Mouse (Mus musculus): ENCODE measurements at regions not wholly inside any gene's neighbourhood (a gene's known extent, or its start where the extent isn't known, plus 50 kb on each side); places are given as distances from the start of the nearest gene placed in this dataset.

DNA sequence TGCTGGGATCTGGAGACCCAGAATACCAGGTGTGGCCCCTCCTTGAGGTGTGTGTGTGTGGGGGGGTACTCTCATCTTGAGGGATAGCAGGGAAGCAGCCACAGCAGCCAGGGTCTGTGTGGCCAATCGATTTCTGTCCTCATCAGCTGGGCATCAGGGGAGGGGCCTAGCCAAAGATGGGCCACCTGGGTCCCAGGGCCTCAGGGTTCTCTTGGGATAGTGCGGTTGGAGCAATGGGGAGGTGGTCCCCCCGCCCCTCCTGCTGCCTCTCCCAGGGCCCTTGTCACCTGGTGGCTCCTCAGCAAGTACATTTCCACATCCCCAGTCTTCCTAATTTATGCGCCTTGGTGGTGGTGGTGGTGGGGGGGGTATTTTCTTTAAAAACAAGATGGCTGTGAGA, 55.4 kb downstream of the Uncx start:
- Histone ChIP-seq H3K4me2 (no peak overlapping the region), H3K4me1 (replicated peaks; ENCODE audit: control insufficient read depth, insufficient read depth, low read length) (no peaks in the 10 kb centered on the region; the same call in none of the 2 replicates), H3K36me3 (ENCODE audit: control insufficient read depth, insufficient read depth, low read length) (no peaks in the 10 kb centered on the region), H3K9me3 (ENCODE audit: control insufficient read depth, low read length) (no peaks in the 10 kb centered on the region), H3K4me3 (ENCODE audit: low read depth, low read length) (no peak overlapping the region), H3K27me3 (replicated peaks; ENCODE audit: control insufficient read depth, insufficient read depth, low read length) (peaks cover 78% of the 10 kb centered on the region), H3K27ac (ENCODE audit: low read depth, low read length) (no peak overlapping the region), H3K9ac (ENCODE audit: low read depth, low read length) (no peak overlapping the region)
- ATAC-seq (replicated peaks; ENCODE audit: low FRiP score) (no peak), DNase-seq (ENCODE audit: low spot score) (no peak)
- 16% methylated on average over 4 of the region's 4 CpGs for WGBS

GRCm38 (mm10) chr5:139599191-139599937, 56.1 kb downstream of the Uncx start:
- no peak overlapping the region for H3K9ac ChIP-seq (ENCODE audit: low read depth, low read length)
- H3K36me3 ChIP-seq (ENCODE audit: control insufficient read depth, insufficient read depth, low read length) = no peaks in the 10 kb centered on the region
- no peaks in the 10 kb centered on the region for H3K9me3 ChIP-seq (ENCODE audit: control insufficient read depth, low read length)
- no peak overlapping the region for H3K4me2 ChIP-seq
- ATAC-seq (replicated peaks; ENCODE audit: low FRiP score) (no peak), DNase-seq (ENCODE audit: low spot score) (no peak)
- peaks cover 76% of the 10 kb centered on the region for H3K27me3 ChIP-seq (replicated peaks; ENCODE audit: control insufficient read depth, insufficient read depth, low read length)
- no peaks in the 10 kb centered on the region; the same call in none of the 2 replicates for H3K4me1 ChIP-seq (replicated peaks; ENCODE audit: control insufficient read depth, insufficient read depth, low read length)
- 3% methylated on average over 24 of the region's 25 CpGs for WGBS
- H3K4me3 ChIP-seq (ENCODE audit: low read depth, low read length) = peak overlapping the region; percentile 7; the same call in 1 of the 2 replicates
- H3K27ac ChIP-seq (ENCODE audit: low read depth, low read length) = no peak overlapping the region

GRCm38 (mm10) chr5:139600213-139600612, 56.9 kb downstream of the Uncx start:
- DNase-seq (ENCODE audit: low spot score) = no peak
- no peak overlapping the region for H3K27ac ChIP-seq (ENCODE audit: low read depth, low read length)
- H3K27me3 ChIP-seq (replicated peaks; ENCODE audit: control insufficient read depth, insufficient read depth, low read length) = peaks cover 79% of the 10 kb centered on the region
- H3K4me1 ChIP-seq (replicated peaks; ENCODE audit: control insufficient read depth, insufficient read depth, low read length) = no peaks in the 10 kb centered on the region; the same call in none of the 2 replicates
- H3K36me3 ChIP-seq (ENCODE audit: control insufficient read depth, insufficient read depth, low read length) = no peaks in the 10 kb centered on the region
- H3K4me3 ChIP-seq (ENCODE audit: low read depth, low read length) = no peak overlapping the region
- no peaks in the 10 kb centered on the region for H3K9me3 ChIP-seq (ENCODE audit: control insufficient read depth, low read length)
- no peak overlapping the region for H3K4me2 ChIP-seq
- 3% methylated on average over 15 of the region's 15 CpGs for WGBS
- no peak overlapping the region for H3K9ac ChIP-seq (ENCODE audit: low read depth, low read length)
- no peak for ATAC-seq (replicated peaks; ENCODE audit: low FRiP score)

DNA sequence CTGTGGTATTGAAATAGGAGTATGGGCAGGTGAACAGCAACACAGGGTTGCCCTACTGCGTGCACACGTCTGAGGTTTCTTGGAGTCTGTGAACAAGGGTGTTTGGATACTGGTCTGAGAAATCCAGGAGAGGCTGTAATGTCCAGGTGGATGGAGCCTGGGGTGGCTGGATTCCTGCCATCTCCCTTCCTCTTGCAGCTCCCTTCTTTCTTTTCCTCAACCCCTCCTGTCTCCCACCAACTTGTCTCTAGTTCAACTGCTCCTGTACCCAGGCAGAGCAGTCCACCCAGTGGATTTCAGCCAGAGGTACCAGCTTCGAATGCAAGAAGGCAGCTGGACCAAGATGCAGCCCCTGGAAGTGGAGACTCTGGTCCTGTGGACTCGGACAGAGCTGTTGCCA, 59.6 kb downstream of the Uncx start:
- 52% methylated on average over 4 of the region's 4 CpGs for WGBS
- H3K27ac ChIP-seq (ENCODE audit: low read depth, low read length) = no peak overlapping the region

DNA sequence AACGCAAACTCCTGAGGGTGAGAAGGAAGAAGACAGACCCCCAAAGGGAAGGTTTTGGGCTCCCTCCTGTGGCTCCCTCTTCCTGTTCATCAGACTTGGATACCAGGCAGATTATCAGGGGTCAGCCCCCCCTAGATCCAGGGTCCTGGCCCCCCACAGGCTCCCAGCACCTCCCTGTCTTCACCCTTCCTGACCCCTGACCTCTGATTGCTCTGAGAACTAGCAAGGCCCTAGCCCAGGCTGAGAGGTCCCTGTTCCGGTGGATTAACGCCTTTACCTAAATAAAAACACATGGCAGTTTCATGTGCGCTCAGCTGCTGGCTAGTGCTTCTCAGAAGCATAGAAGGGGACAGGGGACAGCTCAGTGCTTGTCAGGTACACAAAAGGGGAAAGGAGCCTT, 60.2 kb downstream of the Uncx start:
- no peak overlapping the region for H3K4me3 ChIP-seq (ENCODE audit: low read depth, low read length)
- H3K9me3 ChIP-seq (ENCODE audit: control insufficient read depth, low read length) = no peaks in the 10 kb centered on the region
- H3K4me2 ChIP-seq = no peak overlapping the region
- no peaks in the 10 kb centered on the region for H3K36me3 ChIP-seq (ENCODE audit: control insufficient read depth, insufficient read depth, low read length)
- no peaks in the 10 kb centered on the region; the same call in none of the 2 replicates for H3K4me1 ChIP-seq (replicated peaks; ENCODE audit: control insufficient read depth, insufficient read depth, low read length)
- 23% methylated on average over 4 of the region's 4 CpGs for WGBS
- H3K9ac ChIP-seq (ENCODE audit: low read depth, low read length) = no peak overlapping the region
- ATAC-seq (replicated peaks; ENCODE audit: low FRiP score) (no peak), DNase-seq (ENCODE audit: low spot score) (no peak)
- peaks cover 61% of the 10 kb centered on the region for H3K27me3 ChIP-seq (replicated peaks; ENCODE audit: control insufficient read depth, insufficient read depth, low read length)
- H3K27ac ChIP-seq (ENCODE audit: low read depth, low read length) = no peak overlapping the region

More for the DNA sequence above, 59.6 kb downstream of the Uncx start:
- Histone ChIP-seq H3K4me3 (ENCODE audit: low read depth, low read length) (no peak overlapping the region), H3K4me1 (replicated peaks; ENCODE audit: control insufficient read depth, insufficient read depth, low read length) (no peaks in the 10 kb centered on the region; the same call in none of the 2 replicates), H3K36me3 (ENCODE audit: control insufficient read depth, insufficient read depth, low read length) (no peaks in the 10 kb centered on the region), H3K4me2 (no peak overlapping the region), H3K27me3 (replicated peaks; ENCODE audit: control insufficient read depth, insufficient read depth, low read length) (peaks cover 68% of the 10 kb centered on the region), H3K9me3 (ENCODE audit: control insufficient read depth, low read length) (no peaks in the 10 kb centered on the region), H3K9ac (ENCODE audit: low read depth, low read length) (no peak overlapping the region)
- DNase-seq (ENCODE audit: low spot score) (no peak), ATAC-seq (replicated peaks; ENCODE audit: low FRiP score) (no peak)

GRCm38 (mm10) chr5:139604327-139604726, 61.0 kb downstream of the Uncx start:
- DNase-seq (ENCODE audit: low spot score) (no peak), ATAC-seq (replicated peaks; ENCODE audit: low FRiP score) (no peak)
- Histone ChIP-seq H3K27ac (ENCODE audit: low read depth, low read length) (no peak overlapping the region), H3K4me2 (no peak overlapping the region), H3K4me1 (replicated peaks; ENCODE audit: control insufficient read depth, insufficient read depth, low read length) (no peaks in the 10 kb centered on the region; the same call in none of the 2 replicates), H3K4me3 (ENCODE audit: low read depth, low read length) (no peak overlapping the region), H3K9me3 (ENCODE audit: control insufficient read depth, low read length) (no peaks in the 10 kb centered on the region), H3K36me3 (ENCODE audit: control insufficient read depth, insufficient read depth, low read length) (no peaks in the 10 kb centered on the region), H3K9ac (ENCODE audit: low read depth, low read length) (no peak overlapping the region), H3K27me3 (replicated peaks; ENCODE audit: control insufficient read depth, insufficient read depth, low read length) (peaks cover 53% of the 10 kb centered on the region)
- 46% methylated on average over 4 of the region's 4 CpGs for WGBS

GRCm38 (mm10) chr5:139610610-139611520, 67.6 kb downstream of the Uncx start:
- WGBS = 74% methylated on average over 28 of the region's 28 CpGs
- H3K36me3 ChIP-seq (ENCODE audit: control insufficient read depth, insufficient read depth, low read length) = no peaks in the 10 kb centered on the region
- H3K4me1 ChIP-seq (replicated peaks; ENCODE audit: control insufficient read depth, insufficient read depth, low read length) = no peaks in the 10 kb centered on the region
- no peak for DNase-seq (ENCODE audit: low spot score)
- ATAC-seq (replicated peaks; ENCODE audit: low FRiP score) = no peak
- H3K4me3 ChIP-seq (ENCODE audit: low read depth, low read length) = no peak overlapping the region
- no peak overlapping the region for H3K27ac ChIP-seq (ENCODE audit: low read depth, low read length)
- no peak overlapping the region for H3K9ac ChIP-seq (ENCODE audit: low read depth, low read length)
- peaks cover 3% of the 10 kb centered on the region; the same call in 1 of the 2 replicates for H3K27me3 ChIP-seq (replicated peaks; ENCODE audit: control insufficient read depth, insufficient read depth, low read length)
- H3K4me2 ChIP-seq = no peak overlapping the region
- H3K9me3 ChIP-seq (ENCODE audit: control insufficient read depth, low read length) = no peaks in the 10 kb centered on the region

DNA sequence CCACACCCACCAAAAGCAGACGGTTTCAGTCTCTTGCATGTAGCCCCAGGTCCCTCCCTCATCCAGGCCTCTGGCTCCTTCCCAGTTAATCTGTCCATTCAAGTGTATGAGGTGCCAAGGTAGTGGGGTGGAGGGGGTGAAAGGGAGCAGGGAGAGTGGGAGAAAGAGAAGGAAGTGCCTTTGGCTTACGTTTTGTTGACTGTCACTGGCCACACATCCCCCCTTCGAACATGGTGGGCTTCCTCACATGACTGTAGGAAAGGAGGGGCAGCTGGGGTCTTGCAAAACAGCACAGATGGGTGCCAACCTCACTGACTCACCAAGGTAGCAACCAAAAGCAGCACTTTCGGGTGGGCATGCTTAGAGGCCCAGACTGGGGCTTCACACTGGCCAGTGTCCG, 68.9 kb downstream of the Uncx start:
- H3K27ac ChIP-seq (ENCODE audit: low read depth, low read length) = no peak overlapping the region
- no peak for DNase-seq (ENCODE audit: low spot score)
- no peak overlapping the region for H3K4me2 ChIP-seq
- 60% methylated on average over 5 of the region's 5 CpGs for WGBS
- ATAC-seq (replicated peaks; ENCODE audit: low FRiP score) = no peak
- no peaks in the 10 kb centered on the region for H3K36me3 ChIP-seq (ENCODE audit: control insufficient read depth, insufficient read depth, low read length)
- no peak overlapping the region for H3K4me3 ChIP-seq (ENCODE audit: low read depth, low read length)
- H3K27me3 ChIP-seq (replicated peaks; ENCODE audit: control insufficient read depth, insufficient read depth, low read length) = peaks cover 3% of the 10 kb centered on the region; the same call in 1 of the 2 replicates
- H3K4me1 ChIP-seq (replicated peaks; ENCODE audit: control insufficient read depth, insufficient read depth, low read length) = no peaks in the 10 kb centered on the region
- no peak overlapping the region for H3K9ac ChIP-seq (ENCODE audit: low read depth, low read length)
- H3K9me3 ChIP-seq (ENCODE audit: control insufficient read depth, low read length) = no peaks in the 10 kb centered on the region
